Mouse (Mus musculus): Measurements from ENCODE around the gene Ninj2. TPM values are rescaled to one million over a fixed set of nuclear protein-coding genes. Genes with fewer than 3 reads are reported as not detected.

Gene Ninj2
- total and polyA plus RNA-seq, 3 experiments: 0.08 TPM; not detected in 2

DNA sequence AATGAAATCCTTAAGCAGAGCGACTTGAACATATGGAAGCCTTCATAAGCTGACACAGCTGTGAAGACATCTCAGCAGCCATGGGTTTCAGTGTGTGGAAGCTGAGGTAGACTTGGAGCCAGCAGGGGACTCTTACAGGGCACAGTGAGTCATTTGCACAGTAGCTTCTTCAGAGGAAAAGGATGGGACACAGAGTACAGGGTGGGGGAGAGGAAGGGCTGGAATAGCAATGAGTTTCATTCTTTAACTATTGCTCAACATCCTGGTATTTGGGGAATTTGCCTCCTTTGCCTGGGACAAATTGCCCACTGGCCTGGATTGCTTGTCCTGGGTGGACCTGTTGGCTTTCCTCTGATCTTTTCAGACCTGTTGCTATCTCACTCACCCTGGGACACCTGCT lies 52.3 kb downstream of the Ninj2 start:
- Histone ChIP-seq H3K4me1 (ENCODE audit: control insufficient read depth in 1 of 2, insufficient read depth in 2 of 2, low read length in 2 of 2) (peaks cover 0 to 3% of the 10 kb centered on the region in 2 experiments; a peak in 1 of 4 replicates), H3K9ac (ENCODE audit: control insufficient read depth, low read depth, low read length, poor library complexity, severe bottlenecking) (no peak overlapping the region), H3K4me3 (ENCODE audit: control insufficient read depth in 1 of 2, insufficient read depth in 1 of 2, low read depth in 2 of 2, low read length in 2 of 2) (no peak overlapping the region), H3K36me3 (ENCODE audit: control insufficient read depth in 1 of 2, insufficient read depth in 2 of 2, low read length in 2 of 2) (no peaks in the 10 kb centered on the region; a peak in 1 of 4 replicates), H3K27me3 (ENCODE audit: control insufficient read depth in 1 of 2, insufficient read depth in 2 of 2, low read length in 2 of 2) (peaks cover 0 to 4% of the 10 kb centered on the region in 2 experiments; a peak in 3 of 4 replicates), H3K79me2 (ENCODE audit: control insufficient read depth, insufficient read depth, low read length, poor library complexity) (no peaks in the 10 kb centered on the region), H3K27ac (ENCODE audit: control insufficient read depth, low read depth, low read length) (no peak overlapping the region), H3K9me3 (replicated peaks; ENCODE audit: insufficient read depth, low read length) (no peaks in the 10 kb centered on the region)
- no peak for TF ChIP-seq GATA1 (IDR thresholded peaks at IDR 0.05; ENCODE audit: low read depth, low read length)
- TF ChIP-seq BHLHE40 (IDR thresholded peaks at IDR 0.05; ENCODE audit: borderline replicate concordance, low read depth, low read length): no peak
- TF ChIP-seq POLR2AphosphoS5 (IDR thresholded peaks at IDR 0.05; ENCODE audit: borderline replicate concordance, low read depth, low read length): no peak
- TF ChIP-seq CTCF (IDR thresholded peaks at IDR 0.05 in 2 of 3, conservative IDR thresholded peaks at IDR 0.05 in 1 of 3; ENCODE audit: control insufficient read depth in 1 of 3, insufficient read depth in 1 of 3, low read depth in 2 of 3, low read length in 3 of 3, poor library complexity in 1 of 3, severe bottlenecking in 1 of 3): no peak
- TF ChIP-seq TAL1 (IDR thresholded peaks at IDR 0.05; ENCODE audit: low read length): no peak
- TF ChIP-seq RAD21 (IDR thresholded peaks at IDR 0.05; ENCODE audit: low read depth, low read length): no peak
- no peak for TF ChIP-seq MXI1 (IDR thresholded peaks at IDR 0.05; ENCODE audit: low read depth, low read length)
- TF ChIP-seq TCF12 (IDR thresholded peaks at IDR 0.05; ENCODE audit: low read depth, low read length): no peak
- no peak for TF ChIP-seq ZNF384 (IDR thresholded peaks at IDR 0.05; ENCODE audit: low read depth, low read length)
- no peak for TF ChIP-seq CHD2 (IDR thresholded peaks at IDR 0.05; ENCODE audit: low read length)
- TF ChIP-seq HCFC1 (IDR thresholded peaks at IDR 0.05; ENCODE audit: low read depth, low read length): no peak
- TF ChIP-seq MAFK (IDR thresholded peaks at IDR 0.05; ENCODE audit: borderline replicate concordance, low read depth, low read length): no peak
- TF ChIP-seq GABPA (IDR thresholded peaks at IDR 0.05; ENCODE audit: low read depth, low read length): no peak
- TF ChIP-seq E2F4 (IDR thresholded peaks at IDR 0.05; ENCODE audit: borderline replicate concordance, low read depth, low read length): no peak
- no peak for TF ChIP-seq MYB (IDR thresholded peaks at IDR 0.05; ENCODE audit: low read depth, low read length)
- TF ChIP-seq ETS1 (IDR thresholded peaks at IDR 0.05; ENCODE audit: low read depth, low read length): no peak
- TF ChIP-seq SIN3A (IDR thresholded peaks at IDR 0.05; ENCODE audit: low read length): no peak
- TF ChIP-seq POLR2A (IDR thresholded peaks at IDR 0.05; ENCODE audit: control insufficient read depth in 1 of 2, insufficient read depth in 1 of 2, low read depth in 1 of 2, low read length in 2 of 2, poor library complexity in 1 of 2): no peak
- TF ChIP-seq ZMIZ1 (IDR thresholded peaks at IDR 0.05; ENCODE audit: low read depth, low read length): no peak
- no peak for DNase-seq (ENCODE audit: low read depth, low spot score)

DNA sequence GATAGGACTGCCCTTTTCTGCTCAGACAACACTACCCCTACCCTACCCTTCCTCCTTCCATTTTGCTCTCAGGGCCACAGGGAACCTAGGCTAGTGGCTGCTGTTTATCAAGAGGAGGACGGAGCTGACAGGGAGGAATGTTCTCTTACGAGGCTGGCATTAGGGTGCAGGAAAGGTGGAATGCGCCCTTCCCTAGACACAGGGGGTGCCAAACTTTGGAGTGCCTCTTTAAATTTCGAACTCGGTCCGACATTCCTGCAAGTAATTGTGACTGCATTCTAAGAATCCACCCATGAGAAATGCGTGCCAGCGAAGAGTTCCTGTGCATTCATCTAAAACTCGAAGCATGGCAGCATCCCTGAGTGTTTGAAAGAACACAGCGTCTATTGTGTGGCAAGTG lies 53.5 kb downstream of the Ninj2 start:
- no peak overlapping the region for H3K4me3 ChIP-seq (ENCODE audit: control insufficient read depth in 1 of 2, insufficient read depth in 1 of 2, low read depth in 2 of 2, low read length in 2 of 2)
- H3K36me3 ChIP-seq (ENCODE audit: control insufficient read depth in 1 of 2, insufficient read depth in 2 of 2, low read length in 2 of 2): no peaks in the 10 kb centered on the region; a peak in 1 of 4 replicates
- DNase-seq (ENCODE audit: low read depth, low spot score): no peak
- peaks cover 0 to 3% of the 10 kb centered on the region in 2 experiments; a peak in 1 of 4 replicates for H3K4me1 ChIP-seq (ENCODE audit: control insufficient read depth in 1 of 2, insufficient read depth in 2 of 2, low read length in 2 of 2)
- no peaks in the 10 kb centered on the region for H3K9me3 ChIP-seq (replicated peaks; ENCODE audit: insufficient read depth, low read length)
- peaks cover 0 to 4% of the 10 kb centered on the region in 2 experiments; a peak in 3 of 4 replicates for H3K27me3 ChIP-seq (ENCODE audit: control insufficient read depth in 1 of 2, insufficient read depth in 2 of 2, low read length in 2 of 2)
- TF ChIP-seq MAX (IDR thresholded peaks at IDR 0.05; ENCODE audit: low read length) (no peak), JUND (IDR thresholded peaks at IDR 0.05; ENCODE audit: low read depth, low read length) (no peak), ZMIZ1 (IDR thresholded peaks at IDR 0.05; ENCODE audit: low read depth, low read length) (no peak), SIN3A (IDR thresholded peaks at IDR 0.05; ENCODE audit: low read length) (no peak), RCOR1 (IDR thresholded peaks at IDR 0.05; ENCODE audit: low read depth, low read length) (no peak), USF2 (IDR thresholded peaks at IDR 0.05; ENCODE audit: borderline replicate concordance in 1 of 2, insufficient read depth in 1 of 2, low read depth in 1 of 2, low read length in 2 of 2) (no peak), POLR2A (IDR thresholded peaks at IDR 0.05; ENCODE audit: control insufficient read depth in 1 of 2, insufficient read depth in 1 of 2, low read depth in 1 of 2, low read length in 2 of 2, poor library complexity in 1 of 2) (no peak), BHLHE40 (IDR thresholded peaks at IDR 0.05; ENCODE audit: borderline replicate concordance, low read depth, low read length) (no peak), MYB (IDR thresholded peaks at IDR 0.05; ENCODE audit: low read depth, low read length) (no peak), CHD1 (IDR thresholded peaks at IDR 0.05; ENCODE audit: low read depth, low read length) (no peak), TBP (IDR thresholded peaks at IDR 0.05; ENCODE audit: low read depth, low read length) (no peak), ELF1 (IDR thresholded peaks at IDR 0.05; ENCODE audit: low read depth, low read length) (no peak)
- no peaks in the 10 kb centered on the region for H3K79me2 ChIP-seq (ENCODE audit: control insufficient read depth, insufficient read depth, low read length, poor library complexity)
- H3K27ac ChIP-seq (ENCODE audit: control insufficient read depth, low read depth, low read length): no peak overlapping the region
- no peak overlapping the region for H3K9ac ChIP-seq (ENCODE audit: control insufficient read depth, low read depth, low read length, poor library complexity, severe bottlenecking)

All from MEL (cell line).